Mouse (Mus musculus): ENCODE data around the gene Samhd1.

DNA sequence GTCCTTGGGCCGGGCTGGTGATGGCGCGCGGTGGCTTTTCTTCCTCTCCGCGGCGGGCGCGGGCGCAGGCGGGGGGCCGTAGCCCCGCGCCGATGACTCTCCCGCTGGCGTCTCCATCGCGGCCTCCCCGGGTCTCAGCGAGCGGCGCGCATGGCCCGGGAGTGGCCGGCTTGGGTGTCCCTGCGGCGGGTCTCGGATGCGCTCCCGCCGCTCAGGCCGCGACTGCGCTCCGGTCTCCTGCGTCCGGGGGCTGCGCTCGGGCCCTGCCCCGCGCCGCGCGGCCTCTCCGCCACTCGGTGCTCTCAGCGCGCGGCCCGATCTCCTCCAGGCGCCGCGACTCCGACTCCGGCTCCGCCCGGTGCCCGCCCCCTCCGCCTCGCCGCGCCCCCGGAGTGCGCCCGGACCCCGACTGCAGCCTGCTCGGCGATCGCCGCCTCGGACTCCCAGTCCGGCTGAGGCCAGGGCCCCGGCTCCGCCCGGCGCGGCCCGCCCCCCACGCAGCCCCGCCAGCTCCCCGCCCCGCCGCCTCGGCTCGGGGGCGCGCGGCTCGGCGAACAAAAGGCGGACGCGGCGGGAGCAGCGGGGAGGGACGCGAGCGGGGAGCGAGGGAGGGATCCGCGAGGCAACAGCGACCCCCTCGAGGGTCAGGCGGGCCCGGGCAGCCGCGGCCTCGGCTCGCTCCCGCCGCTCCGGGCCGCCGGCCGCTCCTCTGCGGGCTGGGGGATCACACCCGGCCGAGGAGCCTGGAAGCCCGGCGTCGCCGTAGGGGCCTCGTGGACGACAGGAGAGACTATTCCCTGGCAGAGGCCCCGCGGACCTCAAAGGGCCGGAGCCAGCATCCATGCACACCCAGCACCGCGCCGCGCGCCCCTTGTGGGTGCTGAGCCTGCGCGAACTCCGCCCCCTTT, 56.0 kb downstream of the Samhd1 start, which contains the start of gene Soga1:
- TF ChIP-seq CTCF (IDR thresholded peaks at IDR 0.05; ENCODE audit: borderline replicate concordance, insufficient read depth, low read length) (peak; percentile 35; the same call in 1 of the 2 replicates), POLR2A (IDR thresholded peaks at IDR 0.05; ENCODE audit: low read depth, low read length) (peak; percentile 69)
